Mouse (Mus musculus): Measurements from ENCODE around the gene Slc16a11. TPM values are rescaled to one million over a fixed set of nuclear protein-coding genes. Genes with fewer than 3 reads are reported as not detected.

Gene Slc16a11
- total and polyA plus RNA-seq, 3 experiments, result 0.68 to 0.73 TPM; not detected in 1

DNA sequence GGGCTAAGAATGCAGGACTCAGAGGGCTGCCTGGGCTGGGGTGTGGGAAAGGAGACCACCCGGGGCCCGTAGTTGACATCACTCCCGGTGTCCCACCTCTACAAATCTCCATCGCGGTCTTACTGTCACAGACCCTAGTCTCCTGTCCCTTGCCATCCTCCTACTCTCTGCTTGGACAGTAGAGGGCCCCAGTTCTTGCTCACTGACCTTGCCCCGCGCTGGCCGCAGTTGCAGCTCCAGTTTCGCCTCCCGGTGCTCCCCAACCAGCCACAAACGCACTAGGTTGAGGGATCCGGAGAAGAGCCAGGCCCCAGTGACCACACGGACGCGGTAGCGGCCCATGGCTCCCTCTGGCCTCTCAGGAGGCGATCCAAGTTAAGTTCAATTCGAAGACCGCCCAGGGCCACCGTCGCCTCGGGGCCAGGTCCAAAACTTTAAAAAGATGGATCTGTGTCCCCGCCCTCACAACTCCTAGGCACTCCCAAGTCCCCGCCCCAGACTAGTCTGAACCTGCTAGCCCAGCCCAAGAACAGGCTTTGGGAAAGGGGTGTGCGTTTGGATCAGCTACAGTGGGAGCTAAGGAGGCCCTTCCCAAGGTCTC, 42.5 kb downstream of the Slc16a11 start, which contains the start of gene Alox12:
Alox12 (minus strand) TSS at position 423 of the 601 bp plus-strand sequence.
- peak; percentile 79 for DNase-seq

DNA sequence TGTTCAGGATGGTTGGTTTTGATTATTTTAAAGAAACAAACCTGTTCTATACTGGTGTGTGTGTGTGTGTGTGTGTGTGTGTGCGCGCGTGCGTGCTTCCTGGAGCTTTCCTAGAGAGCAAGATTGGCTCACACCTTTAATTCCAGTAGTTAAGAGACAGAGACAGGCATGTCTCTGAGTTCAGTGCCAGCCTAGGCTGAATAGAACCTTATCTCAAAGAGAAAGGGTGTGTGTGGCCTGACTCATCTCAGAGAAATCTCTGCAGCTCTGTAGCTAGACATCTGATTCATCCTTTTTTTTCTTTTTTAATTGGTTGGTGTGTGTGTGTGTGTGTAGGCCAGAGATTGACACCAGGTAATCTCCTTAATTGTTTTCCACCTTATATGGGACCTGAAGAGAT, 46.5 kb downstream of the Slc16a11 start:
- DNase-seq, result no peak

DNA sequence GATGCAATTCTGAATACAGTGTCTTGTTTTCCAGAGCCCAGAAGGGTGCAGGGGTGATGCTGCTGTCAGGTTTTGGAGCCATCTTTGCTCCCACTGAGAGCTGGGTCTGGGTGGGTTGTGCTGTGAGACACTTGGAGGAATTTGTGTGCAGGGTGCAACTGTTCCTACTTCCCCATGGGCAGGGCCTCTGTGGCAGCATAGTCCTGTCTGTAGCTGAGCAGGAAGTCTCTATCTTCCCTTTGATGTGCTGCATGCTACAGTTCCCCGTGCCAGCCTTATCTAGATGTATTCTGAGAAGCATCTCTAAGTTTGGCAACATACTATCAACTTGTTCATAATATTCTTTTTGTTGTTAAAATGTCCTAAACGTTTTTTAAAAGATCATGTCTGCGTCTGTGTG, 52.7 kb downstream of the Slc16a11 start:
- no peak for DNase-seq

DNA sequence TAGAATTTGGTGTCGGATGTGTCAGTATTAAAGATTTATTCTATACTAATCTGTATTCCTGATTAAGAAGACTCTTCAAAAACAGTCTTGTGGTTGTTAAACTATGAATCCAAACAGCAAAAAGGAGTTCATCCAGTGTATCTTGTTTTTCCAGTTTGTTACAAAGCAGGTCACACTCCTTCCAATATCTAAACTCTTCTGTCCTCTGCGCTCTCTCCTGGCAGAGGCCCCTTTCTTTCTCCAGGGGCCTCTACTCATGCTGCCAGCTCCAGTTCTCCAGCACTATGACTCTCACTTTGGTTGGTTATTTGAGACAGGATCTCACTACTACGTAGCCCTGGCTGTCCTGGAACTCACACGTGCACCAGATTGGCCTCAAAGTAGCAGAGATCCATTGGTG, 53.3 kb downstream of the Slc16a11 start:
- no peak for DNase-seq

Small RNA genes within 50 kb of the gene (microRNA-seq; reads per million reads assigned to microRNA genes)
- gene Mir195a (864 to 1,319 reads per million in 2 experiments), gene Mir497 (0 reads per million in 2 experiments), gene Mir497b (0 to 0.22 reads per million in 2 experiments)

Other genes starting within 250 kb of the Slc16a11 start
- under 1 TPM in 1 of 2 experiments, not detected in 1; 0.78 TPM for gene Cldn7, start 248.0 kb upstream of the Slc16a11 start, total RNA-seq (2021)
- gene Cldn7, start 248.0 kb upstream of the Slc16a11 start, polyA plus RNA-seq (2012; rRNA removed), result 0.11 and 0.32 TPM in 2 replicates
- 100 to 1,000 TPM; 130 to 136 TPM for gene Ctdnep1, start 231.6 kb upstream of the Slc16a11 start, total RNA-seq (2021)
- gene Ctdnep1, start 231.6 kb upstream of the Slc16a11 start, polyA plus RNA-seq (2012; rRNA removed), result 106 and 117 TPM in 2 replicates
- 10 to 100 TPM; 61.9 to 91.9 TPM for gene Elp5, start 230.2 kb upstream of the Slc16a11 start, total RNA-seq (2021)
- gene Elp5, start 230.2 kb upstream of the Slc16a11 start, polyA plus RNA-seq (2012; rRNA removed), result 45.0 and 45.6 TPM in 2 replicates
- 100 to 1,000 TPM; 487 to 580 TPM for gene Gabarap, start 221.6 kb upstream of the Slc16a11 start, total RNA-seq (2021)
- 226 and 315 TPM in 2 replicates for gene Gabarap, start 221.6 kb upstream of the Slc16a11 start, polyA plus RNA-seq (2012; rRNA removed)
- gene Phf23, start 217.0 kb upstream of the Slc16a11 start, total RNA-seq (2021), result 10 to 100 TPM; 52.2 to 57.6 TPM
- 9.7 and 19.0 TPM in 2 replicates for gene Phf23, start 217.0 kb upstream of the Slc16a11 start, polyA plus RNA-seq (2012; rRNA removed)
- gene Dvl2, start 212.2 kb upstream of the Slc16a11 start, total RNA-seq (2021), result 10 to 100 TPM; 11.2 to 12.2 TPM
- gene Dvl2, start 212.2 kb upstream of the Slc16a11 start, polyA plus RNA-seq (2012; rRNA removed), result 20.2 and 22.2 TPM in 2 replicates
- gene Acadvl, start 197.3 kb upstream of the Slc16a11 start, total RNA-seq (2021), result 100 to 1,000 TPM; 426 to 754 TPM
- 171 and 186 TPM in 2 replicates for gene Acadvl, start 197.3 kb upstream of the Slc16a11 start, polyA plus RNA-seq (2012; rRNA removed)
- gene Dlg4, start 195.8 kb upstream of the Slc16a11 start, total RNA-seq (2021), result 10 to 100 TPM; 22.9 to 32.4 TPM
- 21.7 and 22.1 TPM in 2 replicates for gene Dlg4, start 195.8 kb upstream of the Slc16a11 start, polyA plus RNA-seq (2012; rRNA removed)
- gene Asgr1, start 158.7 kb upstream of the Slc16a11 start, total RNA-seq (2021), result 1 to 10 TPM in 1 of 2 experiments, not detected in 1; 1.7 TPM
- gene Asgr1, start 158.7 kb upstream of the Slc16a11 start, polyA plus RNA-seq (2012; rRNA removed), result 0.08 TPM in 1 of 2 replicates, not detected in the other
- 1 to 10 TPM in 1 of 2 experiments, under 1 TPM in 1; 0.45 to 2.8 TPM for gene Asgr2, start 120.1 kb upstream of the Slc16a11 start, total RNA-seq (2021)
- gene Asgr2, start 120.1 kb upstream of the Slc16a11 start, polyA plus RNA-seq (2012; rRNA removed), result 0.96 and 2.6 TPM in 2 replicates
- gene Mgl2, start 82.4 kb upstream of the Slc16a11 start, total RNA-seq (2021), result 1 to 10 TPM; 3.5 to 8.1 TPM
- gene Mgl2, start 82.4 kb upstream of the Slc16a11 start, polyA plus RNA-seq (2012; rRNA removed), result 2.2 and 2.3 TPM in 2 replicates
- 1 to 10 TPM; 1.9 to 6.1 TPM for gene Clec10a, start 56.6 kb upstream of the Slc16a11 start, total RNA-seq (2021)
- gene Clec10a, start 56.6 kb upstream of the Slc16a11 start, polyA plus RNA-seq (2012; rRNA removed), result 1.2 and 1.7 TPM in 2 replicates
- 1 to 10 TPM; 2.7 to 3.7 TPM for gene Slc16a13, start 8.3 kb downstream of the Slc16a11 start, total RNA-seq (2021)
- gene Slc16a13, start 8.3 kb downstream of the Slc16a11 start, polyA plus RNA-seq (2012; rRNA removed), result 5.0 and 5.6 TPM in 2 replicates
- 10 to 100 TPM in 1 of 2 experiments, 1 to 10 TPM in 1; 8.6 to 11.3 TPM for gene Bcl6b, start 17.0 kb downstream of the Slc16a11 start, total RNA-seq (2021)
- gene Bcl6b, start 17.0 kb downstream of the Slc16a11 start, polyA plus RNA-seq (2012; rRNA removed), result 25.3 and 27.8 TPM in 2 replicates
- gene 0610010K14Rik, start 25.2 kb downstream of the Slc16a11 start, total RNA-seq (2021), result 10 to 100 TPM; 44.7 to 52.1 TPM
- gene 0610010K14Rik, start 25.2 kb downstream of the Slc16a11 start, polyA plus RNA-seq (2012; rRNA removed), result 54.7 and 56.2 TPM in 2 replicates
- gene Gm21988, start 27.1 kb downstream of the Slc16a11 start, total RNA-seq (2021), result 1 to 10 TPM; 3.2 to 6.2 TPM
- 6.9 and 7.8 TPM in 2 replicates for gene Gm21988, start 27.1 kb downstream of the Slc16a11 start, polyA plus RNA-seq (2012; rRNA removed)
- gene Rnasek, start 27.1 kb downstream of the Slc16a11 start, total RNA-seq (2021), result 100 to 1,000 TPM; 220 to 243 TPM
- gene Rnasek, start 27.1 kb downstream of the Slc16a11 start, polyA plus RNA-seq (2012; rRNA removed), result 332 and 351 TPM in 2 replicates
- 1 to 10 TPM; 1.3 to 1.6 TPM for gene Alox12, start 42.6 kb downstream of the Slc16a11 start, total RNA-seq (2021)
- gene Alox12, start 42.6 kb downstream of the Slc16a11 start, polyA plus RNA-seq (2012; rRNA removed), result 1.7 and 1.8 TPM in 2 replicates
- gene Alox12e, start 109.9 kb downstream of the Slc16a11 start, total RNA-seq (2021), result not detected
- 0.06 TPM in 1 of 2 replicates, not detected in the other for gene Alox12e, start 109.9 kb downstream of the Slc16a11 start, polyA plus RNA-seq (2012; rRNA removed)
- 1 to 10 TPM; 2.8 to 6.8 TPM for gene Alox15, start 139.3 kb downstream of the Slc16a11 start, total RNA-seq (2021)
- gene Alox15, start 139.3 kb downstream of the Slc16a11 start, polyA plus RNA-seq (2012; rRNA removed), result 1.1 and 2.7 TPM in 2 replicates
- gene Pelp1, start 197.3 kb downstream of the Slc16a11 start, total RNA-seq (2021), result 10 to 100 TPM; 15.4 to 22.2 TPM
- 25.0 and 39.1 TPM in 2 replicates for gene Pelp1, start 197.3 kb downstream of the Slc16a11 start, polyA plus RNA-seq (2012; rRNA removed)
- gene Arrb2, start 219.9 kb downstream of the Slc16a11 start, total RNA-seq (2021), result 10 to 100 TPM; 27.2 to 27.7 TPM
- 24.2 and 26.9 TPM in 2 replicates for gene Arrb2, start 219.9 kb downstream of the Slc16a11 start, polyA plus RNA-seq (2012; rRNA removed)
- gene Med11, start 239.2 kb downstream of the Slc16a11 start, total RNA-seq (2021), result 10 to 100 TPM; 20.4 to 21.6 TPM
- 8.9 TPM in 2 replicates for gene Med11, start 239.2 kb downstream of the Slc16a11 start, polyA plus RNA-seq (2012; rRNA removed)
- 1 to 10 TPM; 1.2 to 1.5 TPM for gene Zmynd15, start 246.7 kb downstream of the Slc16a11 start, total RNA-seq (2021)
- 4.6 and 5.3 TPM in 2 replicates for gene Zmynd15, start 246.7 kb downstream of the Slc16a11 start, polyA plus RNA-seq (2012; rRNA removed)
- gene Cxcl16, start 247.2 kb downstream of the Slc16a11 start, total RNA-seq (2021), result 10 to 100 TPM in 1 of 2 experiments, 1 to 10 TPM in 1; 9.4 to 14.0 TPM
- 16.2 and 18.7 TPM in 2 replicates for gene Cxcl16, start 247.2 kb downstream of the Slc16a11 start, polyA plus RNA-seq (2012; rRNA removed)